Mouse (Mus musculus) kidney, embryonic 15.5 days (tissue): Measurements from ENCODE around the gene Dag1. TPM values are rescaled to one million over a fixed set of nuclear protein-coding genes. Genes with fewer than 3 reads are reported as not detected.
A peak's percentile ranks its signal among the peaks of the same experiment; 100 is the strongest.

Experiments used
- ATAC-seq: fragments of 200-750 bp; cut with Nextera tagmentation; replicated peaks from 2 replicates; pipeline ENCODE4 v1.8.0; 2017; ENCODE audit warnings: moderate TSS enrichment; ENCODE audit not compliant: low FRiP score
- H3K27ac ChIP-seq: fragments of 300-500 bp; sonication (generic); 2 replicates; pipeline ENCODE4 v1.5.1; 2015; ENCODE audit warnings: mild to moderate bottlenecking, inconsistent platforms
- H3K27me3 ChIP-seq: fragments of 300-500 bp; sonication (generic); 2 replicates; pipeline ENCODE4 v1.6.1; 2015; ENCODE audit warnings: inconsistent platforms
- H3K36me3 ChIP-seq: fragments of 300-500 bp; sonication (generic); 2 replicates; pipeline ENCODE4 v1.6.1; 2015; ENCODE audit warnings: inconsistent platforms
- H3K4me1 ChIP-seq: fragments of 300-500 bp; sonication (generic); 2 replicates; pipeline ENCODE4 v1.6.1; 2015; ENCODE audit warnings: inconsistent platforms
- H3K4me2 ChIP-seq: fragments of 300-500 bp; sonication (generic); 2 replicates; pipeline ENCODE4 v1.6.1; 2015; ENCODE audit warnings: moderate library complexity, mild to moderate bottlenecking, inconsistent platforms
- H3K4me3 ChIP-seq: fragments of 300-500 bp; sonication (generic); replicated peaks from 2 replicates; pipeline ENCODE4 v1.5.1; 2015; ENCODE audit warnings: mild to moderate bottlenecking, inconsistent platforms
- H3K9ac ChIP-seq: fragments of 300-500 bp; sonication (generic); 2 replicates; pipeline ENCODE4 v1.6.1; 2015; ENCODE audit warnings: mild to moderate bottlenecking, inconsistent platforms
- H3K9me3 ChIP-seq: fragments of 300-500 bp; sonication (generic); replicated peaks from 2 replicates; pipeline ENCODE4 v1.6.1; 2016; ENCODE audit warnings: inconsistent platforms
- WGBS: fragments of 180-500 bp; shearing (Covaris S2); methylation state at CpG from one replicate; pipeline ENCODE4 v1.1.7; 2015; ENCODE audit warnings: mixed read lengths; 5-methylcytosine and 5-hydroxymethylcytosine counted together
- polyA plus RNA-seq: library from polyadenylated mRNA; unstranded; fragments of >200 nt; fragmentation: Nextera tagmentation; extraction: Ambion mirVana; gene quantifications from 2 replicates; pipeline ENCODE4 v1.2.1, GENCODE M21; 2015

Gene Dag1
- polyA plus RNA-seq, 1 experiment from 2014 or later: 147 TPM

DNA sequence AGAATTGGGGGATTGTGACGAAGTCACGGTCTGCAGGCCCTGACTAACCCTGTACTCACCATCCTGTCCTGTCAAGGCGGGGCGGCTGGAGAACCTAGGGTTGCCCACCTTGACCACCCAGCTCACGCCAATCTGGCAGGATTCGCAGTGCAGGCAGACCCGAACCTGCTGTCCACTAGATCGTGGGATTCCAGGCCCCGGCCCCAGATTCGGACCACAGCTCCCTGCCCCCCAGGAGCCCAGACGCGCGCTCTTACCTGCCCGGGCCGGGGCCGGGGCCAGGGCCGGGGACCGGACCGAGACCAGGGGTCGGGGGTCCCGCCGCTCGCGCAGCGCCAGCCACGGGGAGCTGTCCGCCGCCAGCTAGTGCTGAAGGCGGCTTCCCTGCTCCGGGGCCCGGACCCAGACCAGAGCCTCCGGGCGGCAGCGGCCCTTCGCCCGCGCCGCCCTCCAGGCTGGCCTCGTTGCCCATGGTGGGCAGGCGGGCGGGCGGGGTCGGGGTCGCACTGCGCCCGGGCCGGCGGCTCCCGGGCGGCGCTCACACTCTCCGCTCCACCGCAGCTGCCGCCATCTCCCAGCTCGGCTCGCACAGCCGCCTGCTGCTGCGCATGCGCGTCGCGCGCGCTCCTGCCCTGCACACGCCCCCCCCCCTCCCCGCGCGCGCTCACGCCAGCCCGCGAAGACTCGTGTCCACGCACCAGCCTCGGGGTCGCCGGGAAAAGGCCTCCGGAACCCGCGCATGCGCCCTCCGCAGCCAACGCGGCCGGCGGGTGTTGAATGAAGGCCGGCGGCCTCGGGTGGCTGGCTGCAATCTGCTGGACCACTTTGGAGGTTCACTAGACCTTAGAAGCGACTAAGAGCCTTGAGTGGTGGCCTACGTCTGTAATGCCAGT is 73.7 kb downstream of the Dag1 start, which contains the start of gene Bsn:
Gene Bsn, minus strand, starts transcription at position 598 of the 893 bp plus-strand sequence.
- WGBS: 3% methylated on average over 87 of the region's 91 CpGs
- Histone ChIP-seq H3K4me2 (peak within 1 kb of the TSS; percentile 98), H3K36me3 (no peaks in the 10 kb centered on the region), H3K27me3 (peaks cover 36% of the 10 kb centered on the region), H3K4me1 (peaks cover 12% of the 10 kb centered on the region), H3K9me3 (no peaks in the 10 kb centered on the region), H3K9ac (peak within 1 kb of the TSS; percentile 26; the same call in 1 of the 2 replicates), H3K4me3 (peak within 1 kb of the TSS; percentile 62), H3K27ac (no peak within 1 kb of the TSS)
- ATAC-seq: peak; percentile 90

DNA sequence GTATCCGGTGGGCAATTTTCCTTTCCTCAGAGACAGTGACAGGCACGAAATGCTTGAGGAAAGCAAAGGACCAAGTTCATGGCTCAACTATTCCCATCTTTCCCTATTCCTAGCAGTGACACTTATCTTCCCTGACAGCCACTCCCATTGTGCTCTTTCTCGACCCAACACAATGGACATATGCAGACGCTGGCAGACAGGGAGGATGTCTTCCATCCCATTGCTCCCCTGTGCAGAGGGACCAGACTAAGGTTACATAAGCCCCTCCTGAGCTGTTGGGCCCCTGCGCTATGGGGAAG is 74.3 kb downstream of the Dag1 start:
- peak overlapping the region; percentile 98 for H3K4me2 ChIP-seq
- H3K36me3 ChIP-seq: no peaks in the 10 kb centered on the region
- H3K9ac ChIP-seq: no peak overlapping the region
- H3K4me1 ChIP-seq: peaks cover 12% of the 10 kb centered on the region
- peaks cover 36% of the 10 kb centered on the region for H3K27me3 ChIP-seq
- no peaks in the 10 kb centered on the region for H3K9me3 ChIP-seq
- ATAC-seq: no peak
- H3K27ac ChIP-seq: no peak overlapping the region
- peak overlapping the region; percentile 62 for H3K4me3 ChIP-seq
- WGBS: 46% methylated on average over 5 of the region's 5 CpGs

GRCm38 (mm10) chr9:108189023-108189422 is 74.7 kb downstream of the Dag1 start:
- no peak overlapping the region for H3K27ac ChIP-seq
- WGBS: 82% methylated on average over 7 of the region's 7 CpGs
- H3K36me3 ChIP-seq: no peaks in the 10 kb centered on the region
- no peak for ATAC-seq
- no peak overlapping the region for H3K9ac ChIP-seq
- no peak overlapping the region for H3K4me2 ChIP-seq
- H3K4me3 ChIP-seq: no peak overlapping the region
- no peaks in the 10 kb centered on the region for H3K9me3 ChIP-seq
- peaks cover 36% of the 10 kb centered on the region for H3K27me3 ChIP-seq
- peaks cover 12% of the 10 kb centered on the region for H3K4me1 ChIP-seq

GRCm38 (mm10) chr9:108188511-108188910 is 75.2 kb downstream of the Dag1 start:
- no peaks in the 10 kb centered on the region for H3K36me3 ChIP-seq
- peaks cover 12% of the 10 kb centered on the region for H3K4me1 ChIP-seq

GRCm38 (mm10) chr9:108187616-108188015 is 76.1 kb downstream of the Dag1 start:
- Histone ChIP-seq H3K9ac (no peak overlapping the region), H3K9me3 (no peaks in the 10 kb centered on the region), H3K27me3 (peaks cover 36% of the 10 kb centered on the region), H3K4me3 (no peak overlapping the region), H3K36me3 (no peaks in the 10 kb centered on the region), H3K27ac (no peak overlapping the region), H3K4me2 (no peak overlapping the region), H3K4me1 (peaks cover 12% of the 10 kb centered on the region)
- ATAC-seq: no peak
- 51% methylated on average over 6 of the region's 6 CpGs for WGBS

More at GRCm38 (mm10) chr9:108188511-108188910, 75.2 kb downstream of the Dag1 start:
- H3K4me3 ChIP-seq: no peak overlapping the region
- H3K27me3 ChIP-seq: peaks cover 36% of the 10 kb centered on the region
- no peak overlapping the region for H3K9ac ChIP-seq
- no peak overlapping the region for H3K27ac ChIP-seq
- no peak for ATAC-seq
- no peaks in the 10 kb centered on the region for H3K9me3 ChIP-seq
- WGBS: 83% methylated on average over 8 of the region's 8 CpGs
- H3K4me2 ChIP-seq: no peak overlapping the region

DNA sequence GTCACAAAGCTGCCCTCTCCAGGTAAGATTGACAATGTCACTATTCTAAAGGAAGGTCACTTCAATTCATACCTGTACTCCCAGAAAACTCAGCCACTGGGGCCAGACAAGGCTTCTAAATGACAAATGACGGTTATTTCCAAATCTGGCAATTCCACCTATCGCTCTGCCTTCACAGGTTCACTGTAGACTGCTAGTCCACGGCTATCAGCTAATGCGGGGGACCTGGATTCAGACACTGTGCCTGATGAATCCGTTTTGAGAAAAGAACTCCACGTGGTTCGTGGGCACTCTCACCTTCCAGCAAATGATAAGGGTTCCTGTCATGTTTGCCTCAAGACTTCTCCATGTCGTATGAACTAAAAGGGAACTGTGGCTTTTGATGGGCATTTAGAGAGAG is 78.0 kb downstream of the Dag1 start:
- Histone ChIP-seq H3K4me1 (peaks cover 12% of the 10 kb centered on the region), H3K4me3 (no peak overlapping the region), H3K9me3 (no peaks in the 10 kb centered on the region), H3K27me3 (peaks cover 36% of the 10 kb centered on the region), H3K27ac (no peak overlapping the region), H3K9ac (no peak overlapping the region), H3K36me3 (no peaks in the 10 kb centered on the region), H3K4me2 (no peak overlapping the region)
- WGBS: 82% methylated on average over 8 of the region's 8 CpGs
- no peak for ATAC-seq

DNA sequence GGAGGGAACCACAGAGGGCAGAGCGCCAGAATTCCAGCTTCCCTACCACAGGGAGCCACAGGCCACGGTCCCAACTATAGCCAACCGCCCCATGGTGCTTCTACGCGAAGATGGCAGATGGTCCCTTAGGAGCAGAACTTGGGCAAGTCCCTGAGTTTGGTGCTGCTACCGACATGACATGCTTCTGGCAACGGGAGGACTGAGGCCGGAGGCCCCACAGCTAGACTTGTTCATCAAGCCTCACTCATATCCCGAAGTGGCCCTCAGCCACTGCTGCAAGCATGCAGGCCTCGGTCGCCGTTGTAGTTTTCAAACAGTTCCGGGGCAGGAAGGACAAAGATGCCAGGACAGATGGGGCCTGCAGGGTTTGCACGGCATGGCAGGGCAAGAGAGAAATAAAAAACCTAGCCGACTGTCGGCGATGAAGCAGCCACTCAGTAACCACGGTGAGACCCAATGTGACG is 80.2 kb downstream of the Dag1 start:
- Histone ChIP-seq H3K4me3 (no peak overlapping the region), H3K27ac (no peak overlapping the region), H3K27me3 (peaks cover 17% of the 10 kb centered on the region), H3K9ac (no peak overlapping the region), H3K4me1 (no peaks in the 10 kb centered on the region), H3K36me3 (no peaks in the 10 kb centered on the region), H3K9me3 (no peaks in the 10 kb centered on the region), H3K4me2 (no peak overlapping the region)
- WGBS: 90% methylated on average over 19 of the region's 19 CpGs
- ATAC-seq: no peak

DNA sequence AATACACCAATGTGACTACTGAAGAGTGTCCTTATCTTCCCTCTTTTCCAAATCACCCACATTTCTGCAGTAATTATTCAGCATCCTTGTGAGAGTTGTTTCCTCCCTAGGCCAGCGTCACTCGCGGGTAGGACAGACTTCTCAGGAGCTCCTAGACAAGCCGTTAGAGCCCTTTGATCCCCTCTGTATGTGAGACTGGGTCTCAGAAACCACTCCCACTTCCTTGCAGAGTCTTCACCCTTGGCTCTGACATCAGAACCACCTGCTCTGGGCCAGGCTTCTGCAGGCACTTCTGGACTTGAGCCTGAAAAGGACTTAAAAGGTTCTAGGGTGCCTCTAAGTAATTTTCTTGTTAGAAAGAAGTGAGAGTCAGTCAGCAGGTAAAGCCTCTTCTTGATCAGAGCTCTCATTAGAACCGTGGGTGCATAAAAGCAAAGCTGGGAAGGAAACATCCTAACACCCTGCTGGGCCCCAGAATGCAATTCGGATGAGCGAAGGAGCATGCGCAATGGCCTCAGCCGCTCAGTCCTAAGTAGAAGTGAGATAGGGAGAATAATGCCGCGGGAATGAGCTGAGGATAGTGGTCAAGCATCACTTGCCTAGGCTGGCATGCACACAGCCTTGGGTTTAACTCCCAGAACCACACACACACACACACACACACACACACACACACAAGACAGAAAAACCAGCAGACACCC is 80.8 kb downstream of the Dag1 start:
- WGBS: 57% methylated on average over 11 of the region's 11 CpGs
- no peak overlapping the region for H3K9ac ChIP-seq
- H3K4me1 ChIP-seq: no peaks in the 10 kb centered on the region
- ATAC-seq: no peak
- H3K36me3 ChIP-seq: no peaks in the 10 kb centered on the region
- no peak overlapping the region for H3K4me2 ChIP-seq
- H3K9me3 ChIP-seq: no peaks in the 10 kb centered on the region
- no peak overlapping the region for H3K4me3 ChIP-seq
- no peak overlapping the region for H3K27ac ChIP-seq
- H3K27me3 ChIP-seq: peaks cover 11% of the 10 kb centered on the region

- ATAC-seq: no peak
- Histone ChIP-seq H3K9ac (no peak overlapping the region), H3K27me3 (no peaks in the 10 kb centered on the region), H3K36me3 (no peaks in the 10 kb centered on the region), H3K4me1 (peaks cover 5% of the 10 kb centered on the region), H3K27ac (no peak overlapping the region), H3K9me3 (no peaks in the 10 kb centered on the region), H3K4me3 (no peak overlapping the region), H3K4me2 (no peak overlapping the region)
- WGBS: 69% methylated on average over 5 of the region's 5 CpGs
Observed at GRCm38 (mm10) chr9:108178391-108178790, 85.4 kb downstream of the Dag1 start.

GRCm38 (mm10) chr9:108175116-108175838 is 88.5 kb downstream of the Dag1 start:
- Histone ChIP-seq H3K9ac (no peak overlapping the region), H3K36me3 (no peaks in the 10 kb centered on the region), H3K4me3 (no peak overlapping the region), H3K27ac (no peak overlapping the region), H3K27me3 (no peaks in the 10 kb centered on the region), H3K4me1 (peaks cover 5% of the 10 kb centered on the region), H3K9me3 (no peaks in the 10 kb centered on the region), H3K4me2 (no peak overlapping the region)
- ATAC-seq: no peak
- WGBS: 67% methylated on average over 19 of the region's 19 CpGs

DNA sequence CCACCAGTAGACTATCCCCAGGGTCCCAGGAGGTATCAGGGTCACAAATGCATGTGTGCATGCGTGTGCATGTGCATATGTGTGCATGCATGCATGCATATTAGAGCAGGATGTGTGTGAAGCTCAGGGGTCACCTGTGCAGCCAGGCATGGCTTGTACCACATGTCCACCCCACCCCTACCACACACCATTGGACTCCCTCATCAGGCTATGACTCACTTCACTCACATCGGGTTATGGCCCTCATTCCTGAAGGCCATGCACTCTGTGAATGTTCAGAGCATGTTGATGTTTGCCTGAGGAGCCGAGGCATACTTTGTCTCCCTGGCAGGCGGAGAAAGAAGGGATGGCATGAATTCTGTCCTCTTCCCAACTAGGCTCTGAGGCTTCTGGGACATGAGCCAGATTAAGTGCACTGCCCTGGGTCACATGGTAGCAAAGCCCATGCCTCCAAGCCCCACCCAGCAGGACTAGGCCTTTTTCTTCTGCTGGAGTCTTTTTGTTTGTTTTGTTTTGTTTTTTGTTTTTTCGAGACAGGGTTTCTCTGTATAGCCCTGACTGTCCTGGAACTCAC is 90.9 kb downstream of the Dag1 start:
- no peak overlapping the region for H3K9ac ChIP-seq
- H3K27ac ChIP-seq: no peak overlapping the region
- no peaks in the 10 kb centered on the region for H3K36me3 ChIP-seq
- 67% methylated on average over 5 of the region's 5 CpGs for WGBS
- H3K4me2 ChIP-seq: no peak overlapping the region
- H3K4me3 ChIP-seq: no peak overlapping the region
- no peaks in the 10 kb centered on the region for H3K27me3 ChIP-seq
- 0 out of 2 replicates have a peak, but pooled peaks have one; percentile 18 for ATAC-seq
- no peaks in the 10 kb centered on the region for H3K9me3 ChIP-seq
- H3K4me1 ChIP-seq: peaks cover 5% of the 10 kb centered on the region
